9 mouse cellular contexts compared by ENCODE assay signal in genomic region chr14:30541541-30541940, GRCm38 (mm10). TPM values are rescaled to one million over a fixed set of nuclear protein-coding genes. Genes with fewer than 3 reads are reported as not detected.
DNase-seq lines count a peak whose midpoint lies in the region; TF ChIP-seq lines count a peak whose summit lies in the region.
"Had no signal": no experiment of that assay in that cellular context is flagged by ENCODE, and none has a peak within 500 bp of the region (broad histone marks: within the 10 kb centered on the region; RNA-seq: fewer than 3 reads in every experiment).

No protein-coding gene starts in this region.

- peak overlapping the region; percentile 50 for H3K27ac ChIP-seq in liver, adult 2 months (replicated peaks; ENCODE audit: insufficient read depth, low read depth, low read length)
- H3K27ac ChIP-seq: heart, embryonic 13.5 days had no signal

- peak overlapping the region; percentile 40 for H3K9ac ChIP-seq in liver, adult 2 months (ENCODE audit: low read depth, low read length)
- H3K9ac ChIP-seq: heart, embryonic 13.5 days had no signal

- peak; percentile 93 for DNase-seq in liver, adult 2 months (ENCODE audit: extremely low read depth, low read depth, low spot score)
- DNase-seq in liver = no peak
- peak; percentile 79 for DNase-seq in brain, embryonic 14.5 days (ENCODE audit: low read depth)
- peak; percentile 75 for DNase-seq in heart, adult 8-10 months (ENCODE audit: low spot score)
- peak; percentile 64 to 76 for DNase-seq in layer of hippocampus, postnatal 10 days (ENCODE audit: low spot score in 2 of 2)
- DNase-seq in right cerebral cortex, postnatal 10 days (ENCODE audit: low spot score in 2 of 2) = peak; percentile 81 to 82
- DNase-seq in thymus, adult 18-20 months = no peak
- no peak for DNase-seq in lung, postnatal 25 days (ENCODE audit: low spot score)

- H3K4me1 ChIP-seq in liver, adult 2 months (ENCODE audit: control insufficient read depth, insufficient read depth, low read length) = no peaks in the 10 kb centered on the region

- WGBS in liver, adult 2 months = 28% methylated on average over 10 of the region's 10 CpGs

- no peaks in the 10 kb centered on the region for H3K27me3 ChIP-seq in liver, adult 2 months (ENCODE audit: control insufficient read depth, insufficient read depth, low read length)
- H3K27me3 ChIP-seq: heart, embryonic 13.5 days had no signal

- peak overlapping the region; percentile 34 for H3K4me3 ChIP-seq in liver, adult 2 months (ENCODE audit: insufficient read depth, low read depth, low read length)
- H3K4me3 ChIP-seq: heart, embryonic 13.5 days had no signal

- no peak for TF ChIP-seq CTCF in liver, adult 2 months (IDR thresholded peaks at IDR 0.05; ENCODE audit: low read depth, low read length)
- no peak for TF ChIP-seq CTCF in brain, embryonic 14.5 days (IDR thresholded peaks at IDR 0.05; ENCODE audit: borderline replicate concordance, extremely low read depth, insufficient read depth, insufficient read length)

- TF ChIP-seq POLR2A in liver, adult 2 months (IDR thresholded peaks at IDR 0.05; ENCODE audit: extremely low read depth, insufficient read depth, low read length) = no peak
- no peak for TF ChIP-seq POLR2A in brain, embryonic 14.5 days (IDR thresholded peaks at IDR 0.05; ENCODE audit: borderline replicate concordance, extremely low read depth, insufficient read depth, insufficient read length, poor library complexity, severe bottlenecking)

- H3K79me2 ChIP-seq in liver, adult 2 months (ENCODE audit: control insufficient read depth, insufficient read depth, low read length) = no peaks in the 10 kb centered on the region

- no peaks in the 10 kb centered on the region for H3K36me3 ChIP-seq in liver, adult 2 months (ENCODE audit: control insufficient read depth, insufficient read depth, low read length)
- H3K36me3 ChIP-seq: heart, embryonic 13.5 days had no signal

RNA-seq across cellular contexts. Expression of gene Tkt, which starts 6.6 kb away (rescaled TPM):
- 115 and 116 TPM in 2 replicates for total RNA-seq in liver, adult 2 months (2014; rRNA removed)
- polyA plus RNA-seq in liver, adult 2 months (2012; rRNA removed) = 114 and 166 TPM in 2 replicates
- polyA plus RNA-seq in brain, embryonic 14.5 days (2012; rRNA removed) = 224 and 241 TPM in 2 replicates
- total RNA-seq in heart, adult 8-10 months (2022) = 10 to 100 TPM; 21.4 to 28.7 (median 28.1) TPM
- total RNA-seq in layer of hippocampus, postnatal 10 days (2021) = 100 to 1,000 TPM; 208 to 226 TPM

RNA-seq across cellular contexts. Expression of gene Cacna1d, which starts 50.3 kb away (rescaled TPM):
- 0.55 and 1.9 TPM in 2 replicates for total RNA-seq in liver, adult 2 months (2014; rRNA removed)
- polyA plus RNA-seq in liver, adult 2 months (2012; rRNA removed) = 0.72 and 0.76 TPM in 2 replicates
- 29.9 and 34.7 TPM in 2 replicates for polyA plus RNA-seq in brain, embryonic 14.5 days (2012; rRNA removed)
- total RNA-seq in heart, adult 8-10 months (2022) = 1 to 10 TPM; 1.9 to 2.8 (median 2.4) TPM
- 10 to 100 TPM; 50.9 to 52.4 TPM for total RNA-seq in layer of hippocampus, postnatal 10 days (2021)

Comparison
In these comparisons a context has a peak if more than half of its experiments do, and no peak if none do; other contexts are left out.
1. DNase-seq: peak in liver, adult 2 months (single experiment), brain, embryonic 14.5 days (single experiment), heart, adult 8-10 months (single experiment), layer of hippocampus, postnatal 10 days (2 of 2) and right cerebral cortex, postnatal 10 days (2 of 2); none in liver (single experiment), thymus, adult 18-20 months (0 of 2) and lung, postnatal 25 days (single experiment).
2. RNA of gene Cacna1d, which starts 50.3 kb away (total RNA-seq): 50.9 to 52.4 TPM in layer of hippocampus, postnatal 10 days; 1.9 to 2.8 TPM in heart, adult 8-10 months and 0.55 to 1.9 TPM in liver, adult 2 months; every median in the first group is over 10 times any median in the second.